Mouse (Mus musculus): ENCODE data around the gene Fancc.
A peak's percentile ranks its signal among the peaks of the same experiment; 100 is the strongest.

Fancc gene

GRCm38 (mm10) chr13:63421225-63421624 lies 75.9 kb downstream of the Fancc start:
- no peak for DNase-seq (ENCODE audit: extremely low spot score)

DNA sequence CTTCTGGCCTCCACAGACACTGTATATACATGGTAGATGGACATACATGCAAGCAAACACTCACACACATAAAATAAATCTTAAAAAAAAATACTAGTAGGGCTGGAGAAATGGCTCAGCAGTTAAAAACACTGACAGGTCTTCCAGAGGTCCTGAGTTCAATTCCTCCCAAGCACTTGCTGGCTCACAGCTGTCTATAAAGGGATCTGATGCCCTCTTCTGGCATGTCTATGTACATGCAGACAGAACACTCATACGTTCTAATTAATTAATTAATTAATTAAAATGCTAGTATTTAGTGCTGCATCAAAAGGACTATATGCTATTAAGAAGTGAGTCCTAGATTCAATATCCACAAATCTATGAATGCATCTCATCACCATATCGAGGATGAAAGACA lies 78.9 kb downstream of the Fancc start:
- no peak for DNase-seq (ENCODE audit: extremely low spot score)

- DNase-seq (ENCODE audit: extremely low spot score), result no peak
Measured at GRCm38 (mm10) chr13:63416824-63417223, 80.3 kb downstream of the Fancc start.

DNA sequence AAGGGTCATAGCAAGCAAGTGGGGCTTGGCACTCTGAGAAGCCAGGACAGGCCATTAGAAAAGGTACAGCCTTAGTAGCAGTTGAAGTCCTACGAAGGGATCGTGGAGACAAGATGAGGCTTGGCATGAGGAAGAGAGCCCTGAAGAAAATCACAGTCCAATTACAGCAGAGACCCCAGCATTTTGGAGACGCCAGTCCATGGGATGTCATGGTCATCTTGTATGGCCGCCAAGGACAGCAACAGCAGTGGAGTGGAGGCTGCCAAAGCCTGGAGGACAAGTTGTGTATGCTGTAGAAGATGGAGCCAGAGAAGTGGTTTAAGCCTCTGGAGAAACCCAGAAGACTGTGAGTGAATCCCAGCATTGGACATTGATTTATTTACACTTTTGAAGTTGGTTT lies 84.4 kb downstream of the Fancc start:
- no peak for DNase-seq (ENCODE audit: extremely low spot score)

GRCm38 (mm10) chr13:63411310-63412022 lies 85.6 kb downstream of the Fancc start:
- DNase-seq (ENCODE audit: extremely low spot score), result no peak

- DNase-seq (ENCODE audit: extremely low spot score), result no peak
Measured at GRCm38 (mm10) chr13:63410578-63411298, 86.3 kb downstream of the Fancc start.

GRCm38 (mm10) chr13:63405151-63405550 lies 91.9 kb downstream of the Fancc start:
- no peak for DNase-seq (ENCODE audit: extremely low spot score)

DNA sequence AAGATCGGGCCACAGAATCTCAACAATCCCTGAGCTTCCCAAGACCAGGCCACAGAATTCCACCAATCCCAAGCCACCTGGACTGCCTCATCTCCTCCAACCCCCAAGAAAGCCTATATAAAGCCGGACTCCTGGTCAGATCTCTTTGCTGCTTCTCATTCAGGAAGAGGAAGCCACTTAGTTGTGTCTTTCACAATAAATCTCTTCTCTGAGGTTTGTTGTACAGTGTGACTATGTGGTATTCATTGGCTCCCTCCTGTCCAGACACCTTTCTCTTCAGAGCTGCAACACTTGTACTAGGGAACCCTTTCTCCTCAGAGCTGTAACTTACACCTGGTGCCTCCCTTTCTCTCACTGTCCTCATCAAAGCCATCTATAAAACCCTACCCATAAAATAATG lies 92.4 kb downstream of the Fancc start:
- no peak for DNase-seq (ENCODE audit: extremely low spot score)

DNA sequence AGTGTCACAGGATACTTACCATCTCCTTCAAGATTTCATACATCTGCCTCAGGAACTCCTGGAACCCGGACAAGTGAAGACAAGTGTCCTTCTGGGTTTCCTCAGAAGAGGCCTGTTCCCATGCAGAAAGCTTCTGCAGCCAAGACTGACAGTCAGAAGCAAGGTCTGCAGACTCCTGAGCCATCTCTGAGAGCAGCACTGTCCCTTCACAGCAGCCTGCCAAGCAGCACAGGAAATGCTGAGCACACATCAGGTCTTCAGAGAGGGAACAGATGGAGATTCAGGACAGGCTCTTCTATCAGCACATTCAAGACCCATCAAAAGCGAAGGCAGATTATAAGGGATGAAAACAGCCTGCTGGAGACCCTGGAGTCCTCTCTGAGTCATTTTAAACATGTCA lies 94.3 kb downstream of the Fancc start:
- DNase-seq (ENCODE audit: extremely low spot score), result no peak

DNA sequence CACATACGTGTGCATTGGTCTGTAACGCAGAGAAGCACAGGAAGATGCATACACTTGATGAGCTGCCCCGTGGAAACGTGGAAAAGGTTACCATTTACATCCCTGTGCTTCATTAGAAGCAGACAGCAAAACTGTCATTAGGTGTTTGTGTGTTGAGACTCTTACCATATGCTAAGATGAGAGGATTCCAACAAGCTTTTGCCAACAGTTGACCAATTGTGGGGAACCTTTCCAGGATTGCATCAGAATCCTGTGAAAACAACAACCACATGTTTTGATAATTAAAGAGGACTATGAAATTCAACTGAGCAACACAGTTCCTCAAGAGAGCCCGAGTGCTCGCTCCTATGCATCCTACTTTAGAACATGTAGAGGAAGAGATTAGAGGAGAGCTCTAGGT lies 97.0 kb downstream of the Fancc start:
- DNase-seq (ENCODE audit: extremely low spot score), result no peak

- no peak for DNase-seq (ENCODE audit: extremely low spot score)
Measured at GRCm38 (mm10) chr13:63397420-63397819, 99.7 kb downstream of the Fancc start.

DNA sequence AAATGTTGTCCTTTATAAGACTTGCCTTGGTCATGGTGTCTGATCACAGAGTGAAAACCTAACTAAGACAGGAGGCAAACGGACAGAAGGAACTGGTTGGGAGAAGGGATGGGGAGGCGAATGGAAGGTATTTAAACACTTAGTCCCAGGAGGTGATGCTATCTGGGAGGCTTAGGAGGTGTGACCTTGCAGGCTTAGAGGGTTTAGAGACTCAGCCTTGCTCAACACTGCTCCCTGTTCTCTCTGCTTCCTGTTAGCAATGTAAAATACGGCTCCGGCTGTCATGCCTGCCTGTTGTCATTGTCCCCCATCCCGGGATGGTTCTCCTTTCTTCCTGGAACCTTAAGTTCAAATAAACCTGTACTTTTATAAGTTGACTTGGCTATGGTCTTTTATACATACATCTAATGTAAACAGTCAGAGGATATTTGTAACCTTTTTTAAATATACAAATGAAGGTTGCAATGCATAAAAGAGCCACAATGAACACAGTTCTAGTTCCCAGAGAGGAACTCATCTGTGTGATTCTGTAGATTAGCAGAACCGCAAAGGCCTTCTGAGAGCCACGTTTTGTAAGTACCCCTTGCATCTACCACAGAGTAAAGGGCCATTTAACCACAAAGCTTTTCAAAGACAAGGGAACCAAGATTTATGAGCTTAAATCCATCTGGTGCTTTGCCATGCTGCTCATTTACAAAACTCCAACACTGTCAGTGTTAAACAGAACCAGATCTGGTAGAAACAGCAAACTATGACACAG lies 102.6 kb downstream of the Fancc start:
- no peak for DNase-seq (ENCODE audit: extremely low spot score)

GRCm38 (mm10) chr13:63385234-63385633 lies 111.8 kb downstream of the Fancc start:
- no peak for DNase-seq (ENCODE audit: extremely low spot score)

- DNase-seq (ENCODE audit: extremely low spot score), result no peak
Measured at GRCm38 (mm10) chr13:63384775-63385174, 112.3 kb downstream of the Fancc start.

DNA sequence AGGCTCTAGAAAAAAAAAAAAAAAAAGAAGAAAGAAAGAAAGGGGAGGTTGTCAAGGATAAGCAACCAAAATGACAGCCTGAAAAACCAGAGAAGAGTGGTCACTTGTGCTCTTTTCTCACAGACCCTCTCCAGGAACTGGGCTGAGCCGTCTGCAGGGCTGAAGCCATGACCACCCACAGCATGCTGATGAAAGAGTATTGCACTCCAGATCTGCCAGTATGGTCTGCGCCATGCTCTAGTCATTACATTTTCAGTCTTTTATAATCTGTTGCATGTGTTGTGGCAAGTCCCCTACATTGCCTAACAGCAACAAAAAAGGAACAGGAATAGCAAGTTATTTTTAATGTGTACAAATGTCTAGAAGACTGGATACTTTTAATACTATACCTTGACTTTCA lies 114.9 kb downstream of the Fancc start:
- no peak for DNase-seq (ENCODE audit: extremely low spot score)

DNA sequence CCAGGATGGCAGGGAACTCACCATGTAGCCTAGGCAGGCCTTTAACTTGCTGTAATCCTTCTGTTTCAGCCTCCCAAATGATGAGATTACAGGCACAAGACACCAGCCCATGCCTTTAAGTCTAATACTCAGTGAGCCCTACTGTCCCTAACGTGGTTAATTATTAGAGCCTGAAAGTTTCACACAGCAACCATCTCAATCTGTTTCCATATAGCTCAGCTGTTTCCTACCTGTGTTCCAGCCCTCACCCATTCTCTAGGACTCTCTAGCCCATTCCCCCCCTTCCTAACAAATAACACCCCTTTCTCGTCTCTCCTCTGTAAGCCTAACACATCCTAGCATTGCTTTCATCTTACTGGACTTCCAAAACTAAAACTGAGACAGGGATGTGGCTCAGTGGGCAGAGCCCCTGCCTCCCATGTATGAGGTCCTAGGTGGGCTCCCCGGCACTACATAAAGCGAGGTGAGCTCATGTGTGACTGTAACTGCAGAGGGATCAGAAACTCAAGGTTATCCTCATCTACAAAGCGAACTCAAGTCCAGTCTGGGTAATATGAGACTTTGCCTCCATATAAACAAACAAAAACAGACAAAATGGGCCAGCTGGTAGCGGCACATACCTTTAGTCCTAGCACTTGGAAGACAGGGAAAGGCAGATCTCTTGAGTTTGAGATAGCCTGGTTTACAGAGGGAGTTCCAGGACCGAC lies 123.5 kb downstream of the Fancc start:
- no peak for DNase-seq (ENCODE audit: extremely low spot score)

- no peak for DNase-seq (ENCODE audit: extremely low spot score)
Measured at GRCm38 (mm10) chr13:63361755-63362154, 135.3 kb downstream of the Fancc start.

GRCm38 (mm10) chr13:63360111-63360885 lies 136.8 kb downstream of the Fancc start:
- DNase-seq (ENCODE audit: extremely low spot score), result peak; percentile 6

- no peak for DNase-seq (ENCODE audit: extremely low spot score)
Measured at GRCm38 (mm10) chr13:63359393-63359792, 137.7 kb downstream of the Fancc start.

GRCm38 (mm10) chr13:63356558-63356957 lies 140.5 kb downstream of the Fancc start:
- peak; percentile 60 for DNase-seq (ENCODE audit: extremely low spot score)

GRCm38 (mm10) chr13:63356101-63356500 lies 141.0 kb downstream of the Fancc start:
- no peak for DNase-seq (ENCODE audit: extremely low spot score)

Measured in embryo, embryonic 9.5 days (tissue).